Mouse (Mus musculus): ENCODE measurements around the gene Wdr25.
A peak's percentile ranks its signal among the peaks of the same experiment; 100 is the strongest.
"Not testable (repeated sequence)": the region's sequence is repeated elsewhere in the genome, so short reads cannot be mapped to it uniquely, and the experiment has no call there.

Gene Wdr25

DNA sequence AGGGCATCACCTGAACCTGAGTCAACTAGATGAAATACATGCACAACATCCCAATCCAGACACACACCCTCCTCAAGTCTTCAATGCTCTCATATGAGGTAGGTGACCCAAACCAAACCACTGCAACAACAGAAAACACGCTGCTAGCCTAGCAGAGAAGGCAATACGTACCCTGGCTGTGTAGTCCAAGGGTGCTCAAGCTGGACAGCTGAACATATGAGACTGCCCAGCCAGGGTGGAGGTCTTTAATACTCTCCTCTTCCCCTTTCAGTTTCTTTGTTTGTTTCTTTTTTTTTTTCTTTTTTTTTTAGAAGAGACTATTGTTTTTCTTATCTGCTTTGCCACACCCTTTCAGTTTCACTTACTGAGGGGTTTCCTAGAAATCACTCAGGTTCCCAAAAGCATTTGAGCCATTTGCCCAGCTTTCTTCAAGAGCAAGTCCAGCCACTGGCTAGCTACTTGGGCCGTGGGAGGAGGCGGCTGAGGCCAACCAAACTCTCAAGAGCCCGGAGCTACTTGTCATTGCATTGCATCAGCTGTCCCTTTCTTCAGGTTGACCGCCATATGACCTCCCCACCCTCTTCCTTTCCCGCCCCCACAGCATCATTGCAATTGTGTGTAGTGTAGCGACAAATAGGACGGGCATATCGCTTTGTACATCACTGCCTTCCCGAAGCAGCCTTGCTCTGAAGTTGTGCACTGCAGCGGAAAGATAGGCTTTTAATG lies at the start of gene Wdr25:
Gene Wdr25, plus strand, starts transcription at position 643 of the 726 bp plus-strand sequence.
- no peak for DNase-seq (ENCODE audit: low read depth, low spot score)

DNA sequence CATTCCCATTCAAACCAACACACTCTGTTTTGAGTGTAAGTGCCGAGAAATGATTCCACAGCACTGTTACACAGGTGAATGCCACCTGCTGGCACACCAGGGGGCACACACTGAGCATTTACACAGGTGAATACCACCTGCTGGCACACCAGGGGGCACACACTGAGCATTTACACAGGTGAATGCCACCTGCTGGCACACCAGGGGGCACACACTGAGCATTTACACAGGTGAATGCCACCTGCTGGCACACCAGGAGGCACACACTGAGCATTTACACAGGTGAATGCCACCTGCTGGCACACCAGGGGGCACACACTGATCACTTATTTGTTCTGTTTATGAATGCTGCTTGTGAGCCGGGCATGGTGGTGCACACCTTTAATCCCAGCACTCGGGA lies 45.4 kb upstream of the Wdr25 start:
- not testable (repeated sequence) for DNase-seq (ENCODE audit: low read depth, low spot score)

DNA sequence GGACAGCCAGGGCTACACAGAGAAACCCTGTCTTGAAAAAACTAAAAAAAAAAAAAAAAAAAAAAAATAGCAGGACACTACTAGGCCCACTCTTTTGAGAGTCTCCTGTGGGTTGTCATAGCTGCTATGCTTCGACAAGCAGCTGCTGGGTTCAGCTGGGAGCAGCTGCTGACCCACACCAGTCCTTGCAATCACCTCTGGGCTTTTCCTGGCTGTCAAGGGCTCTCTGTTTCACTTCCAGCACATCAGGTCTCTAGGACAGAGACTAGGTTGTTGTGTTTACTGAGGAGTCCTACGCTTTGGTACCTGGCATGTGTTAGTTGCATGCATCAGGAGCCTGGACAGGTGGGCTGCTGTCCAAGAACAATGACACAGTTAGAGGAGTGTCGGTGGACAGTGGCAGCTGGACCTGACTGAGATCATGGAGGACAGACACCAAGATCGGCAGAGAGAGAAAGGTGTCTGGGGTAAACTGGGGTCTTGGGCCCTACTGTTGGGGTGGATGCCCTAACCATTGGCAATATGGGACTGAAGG lies 43.9 kb upstream of the Wdr25 start:
- DNase-seq (ENCODE audit: low read depth, low spot score): no peak

DNA sequence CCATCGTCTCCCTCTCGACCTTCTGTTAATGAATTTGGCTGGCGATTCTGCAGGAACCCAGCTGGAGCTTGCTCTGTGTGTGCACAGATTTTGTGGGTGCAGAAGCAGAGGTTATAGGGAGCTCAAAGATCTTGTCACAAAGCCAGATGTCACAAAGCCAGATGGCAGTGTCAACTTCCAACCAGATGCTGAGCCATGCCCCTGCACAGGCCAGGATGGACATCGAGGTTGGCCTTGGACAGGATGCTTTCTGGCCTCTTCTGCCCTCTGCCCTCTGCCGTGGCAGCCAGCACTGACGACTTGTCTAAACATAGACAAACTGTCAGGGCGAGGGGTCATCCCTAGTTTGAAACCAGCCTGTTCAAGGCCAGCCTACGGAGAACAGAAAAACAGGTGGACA lies 43.3 kb upstream of the Wdr25 start:
- no peak for DNase-seq (ENCODE audit: low read depth, low spot score)

DNA sequence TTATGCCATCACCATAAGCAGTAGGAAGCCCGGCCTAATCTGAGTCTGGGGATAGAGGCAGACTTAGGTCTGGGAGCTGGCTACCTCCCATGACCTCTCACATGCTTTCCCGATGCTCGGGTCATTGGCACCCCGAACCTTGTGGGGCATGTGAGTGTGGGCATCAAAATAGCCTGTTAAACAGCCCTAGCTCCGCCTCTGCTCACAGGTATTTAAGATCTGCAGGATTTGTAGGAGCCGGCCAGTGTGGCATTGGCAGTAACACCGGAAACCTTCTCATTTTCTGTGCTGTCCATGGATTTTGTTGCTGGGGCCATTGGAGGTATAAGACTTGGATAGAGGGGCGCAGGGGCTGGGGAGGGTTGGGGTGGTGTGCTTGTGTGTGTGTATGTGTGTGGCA lies 42.5 kb upstream of the Wdr25 start:
- DNase-seq (ENCODE audit: low read depth, low spot score): no peak

DNA sequence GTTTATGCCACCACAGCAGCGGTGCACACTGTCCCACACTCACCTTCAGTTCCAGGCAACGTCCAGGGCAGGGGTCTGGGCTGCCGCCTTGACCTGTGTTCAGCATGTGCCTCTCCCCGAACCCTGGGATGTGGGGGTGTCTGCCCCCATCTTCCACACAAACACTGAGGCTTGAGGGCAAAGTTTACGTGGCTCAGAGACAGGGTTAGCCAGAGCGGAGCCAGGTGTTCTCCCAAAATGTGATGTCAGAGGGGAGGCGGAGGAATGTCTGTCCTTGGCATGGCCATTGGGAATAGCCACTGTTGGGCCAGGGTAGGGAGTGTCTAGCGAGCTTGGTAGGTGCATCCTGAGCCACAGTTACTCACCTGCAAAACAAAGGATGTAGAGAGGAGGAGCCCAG lies 40.6 kb upstream of the Wdr25 start:
- no peak for DNase-seq (ENCODE audit: low read depth, low spot score)

DNA sequence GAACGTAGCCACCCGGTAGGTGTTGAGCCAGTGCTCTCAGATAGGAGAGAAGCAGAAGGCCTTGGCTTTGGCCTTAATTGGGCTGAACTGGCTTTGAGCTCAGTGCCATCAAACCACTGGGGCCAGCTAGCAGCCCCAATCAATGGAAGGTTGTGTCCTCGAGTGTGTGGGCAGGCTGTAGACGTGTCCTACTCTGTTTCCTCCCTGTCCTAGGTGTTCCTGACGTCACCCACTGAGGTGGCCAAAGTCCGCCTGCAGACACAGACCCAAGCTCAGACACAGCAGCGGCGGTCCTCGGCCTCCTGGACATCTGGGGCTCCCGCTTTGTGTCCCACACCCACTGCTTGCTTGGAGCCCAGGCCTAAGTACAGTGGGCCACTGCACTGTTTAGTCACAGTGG lies 38.4 kb upstream of the Wdr25 start:
- no peak for DNase-seq (ENCODE audit: low read depth, low spot score)

DNA sequence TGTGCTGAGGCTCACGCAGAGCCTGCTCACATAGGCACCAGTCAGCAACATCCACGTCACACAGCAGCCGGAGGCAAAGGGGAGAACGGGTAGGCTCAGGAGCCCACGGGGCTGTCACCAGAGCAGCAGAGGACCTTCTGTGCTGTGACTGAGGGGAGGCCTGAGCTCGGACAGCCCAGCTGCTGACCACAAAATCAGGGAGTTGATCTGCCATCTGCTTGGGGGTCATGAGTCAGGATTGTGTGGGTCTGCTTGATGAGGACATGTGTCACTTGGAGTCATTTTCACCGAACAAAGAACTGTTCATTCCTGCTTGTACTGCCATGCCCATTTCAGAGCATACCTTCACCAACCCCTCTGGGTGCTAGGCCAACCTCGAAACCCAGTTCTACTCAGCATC lies 37.2 kb upstream of the Wdr25 start:
- DNase-seq (ENCODE audit: low read depth, low spot score): no peak

DNA sequence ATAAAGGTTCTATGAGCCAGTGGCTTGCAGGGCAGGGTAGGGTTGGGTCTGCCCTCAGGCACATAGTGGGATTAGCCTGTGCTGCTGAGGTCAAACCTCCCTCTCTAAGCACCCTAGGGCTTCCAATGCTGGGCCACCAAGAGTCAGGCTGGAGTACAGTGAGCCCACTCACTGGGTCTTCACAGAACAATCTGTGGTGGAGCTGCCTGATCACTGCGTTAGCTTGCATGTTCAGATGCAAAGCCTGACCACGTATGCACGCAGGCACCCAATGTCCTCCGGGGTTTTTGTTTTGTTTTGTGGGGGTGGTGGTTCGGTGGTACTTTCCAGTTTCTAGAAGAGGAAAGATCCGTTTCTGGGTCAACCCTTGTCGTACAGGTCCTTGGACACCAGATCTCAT lies 36.3 kb upstream of the Wdr25 start:
- DNase-seq (ENCODE audit: low read depth, low spot score): no peak

DNA sequence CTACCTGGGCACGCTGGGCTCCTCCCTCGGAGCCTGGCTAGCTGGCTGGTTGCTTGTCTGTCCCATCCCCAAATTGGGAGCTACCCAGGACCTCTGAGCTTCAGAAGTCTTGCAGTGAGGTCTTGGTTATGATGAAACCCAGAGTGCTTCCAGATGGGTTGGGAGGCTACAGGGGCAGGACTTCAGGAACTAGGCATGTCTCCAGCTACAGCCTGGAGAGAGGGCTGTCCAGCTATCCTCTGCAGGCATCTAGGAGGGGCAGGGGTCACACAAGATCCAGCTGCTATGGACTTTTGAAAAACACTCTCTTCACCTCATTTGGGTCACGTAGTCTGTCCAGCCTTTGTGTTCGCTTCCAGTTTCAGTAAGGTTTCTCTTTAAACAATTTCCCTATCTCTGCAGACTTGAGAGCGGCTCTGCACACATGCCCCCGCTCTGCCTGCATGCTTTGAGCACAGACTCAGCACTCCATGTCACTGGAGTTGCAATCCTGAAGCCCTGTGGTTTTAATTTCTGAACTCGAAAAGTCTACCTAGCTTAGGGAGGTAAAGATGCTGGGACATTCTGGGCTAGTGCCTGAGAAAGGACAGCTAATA lies 35.7 kb upstream of the Wdr25 start:
- no peak for DNase-seq (ENCODE audit: low read depth, low spot score)

DNA sequence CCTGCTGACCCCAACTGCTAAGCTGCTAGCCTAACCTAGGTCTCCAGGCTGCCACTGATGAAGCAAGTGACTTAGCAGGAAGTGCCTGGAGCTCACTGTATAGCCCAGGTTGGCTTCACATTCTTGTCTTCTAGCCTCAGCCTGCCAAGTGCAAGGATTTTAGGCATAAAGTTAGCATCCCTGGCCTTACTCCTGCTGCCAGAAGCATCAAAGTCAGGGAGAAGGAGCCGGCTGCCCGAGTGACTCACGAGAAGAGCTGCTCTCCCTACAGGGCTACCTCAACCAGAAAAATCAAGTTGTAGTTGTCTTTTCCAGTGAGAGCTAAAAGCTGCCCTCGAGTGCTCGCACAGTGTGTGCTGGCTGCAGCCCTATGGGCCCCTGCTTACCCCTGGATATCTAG lies 34.9 kb upstream of the Wdr25 start:
- no peak for DNase-seq (ENCODE audit: low read depth, low spot score)

DNA sequence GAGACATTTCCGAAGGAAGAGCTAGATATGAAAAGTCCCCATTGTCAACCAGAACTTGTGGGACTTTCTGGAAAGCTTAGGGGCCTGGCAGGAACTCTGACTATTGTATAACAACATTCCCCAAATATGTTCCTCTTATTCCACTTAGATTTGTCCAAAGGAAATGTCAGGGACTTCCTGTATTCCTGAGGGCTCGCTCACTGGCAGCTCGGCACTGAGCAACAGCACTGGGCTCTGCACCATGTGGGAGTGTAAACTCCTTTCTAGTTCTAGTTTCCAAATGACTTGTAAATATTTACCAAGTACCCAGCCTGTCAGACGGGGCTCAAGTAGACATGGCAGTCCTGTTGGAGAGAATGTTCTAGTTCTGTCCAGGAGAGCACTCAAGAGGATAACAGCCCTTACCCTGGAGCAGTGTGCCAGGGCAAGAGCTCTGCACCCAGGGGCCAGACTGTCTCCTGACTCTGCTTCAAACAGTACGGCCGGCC lies 28.4 kb upstream of the Wdr25 start:
- DNase-seq (ENCODE audit: low read depth, low spot score): no peak

DNA sequence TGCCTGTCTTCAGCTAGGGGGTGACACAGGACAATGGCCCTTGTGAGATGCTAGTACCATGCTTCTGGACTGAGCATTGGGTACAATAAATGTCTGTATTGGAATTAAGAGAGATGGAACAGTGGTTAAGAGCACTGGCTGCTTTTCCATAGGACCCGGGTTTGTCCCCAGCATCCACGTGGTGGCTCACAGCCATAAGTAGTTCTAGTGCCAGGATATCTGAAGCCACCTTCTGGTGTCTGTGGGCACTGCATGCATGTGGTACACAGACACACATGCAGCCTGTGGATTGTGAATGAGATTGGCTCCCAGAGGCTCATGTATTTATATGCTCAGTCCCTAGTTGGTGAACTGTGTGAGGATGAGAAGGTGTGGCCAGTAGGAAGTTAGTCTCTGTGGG lies 23.9 kb upstream of the Wdr25 start:
- DNase-seq (ENCODE audit: low read depth, low spot score): no peak

DNA sequence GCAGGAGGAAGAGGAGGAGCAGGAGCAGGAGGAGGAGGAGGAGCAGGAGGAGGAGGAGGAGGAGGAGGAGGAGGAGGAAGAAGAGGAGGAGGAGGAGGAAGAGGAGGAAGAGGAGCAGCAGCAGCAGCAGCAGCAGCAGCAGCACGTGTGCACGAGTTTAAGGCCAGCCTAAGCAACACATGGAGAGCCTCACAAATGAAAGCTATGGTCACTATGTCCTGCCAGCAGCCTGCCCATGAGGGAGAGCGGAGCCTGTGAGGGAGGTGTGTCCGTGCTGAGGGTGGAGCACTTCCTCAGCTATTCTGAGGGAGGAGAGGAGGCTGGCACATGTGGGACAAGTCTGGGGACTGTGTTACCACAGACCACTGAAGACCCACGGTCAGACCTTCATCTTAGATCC lies 20.3 kb upstream of the Wdr25 start:
- DNase-seq (ENCODE audit: low read depth, low spot score): no peak

DNA sequence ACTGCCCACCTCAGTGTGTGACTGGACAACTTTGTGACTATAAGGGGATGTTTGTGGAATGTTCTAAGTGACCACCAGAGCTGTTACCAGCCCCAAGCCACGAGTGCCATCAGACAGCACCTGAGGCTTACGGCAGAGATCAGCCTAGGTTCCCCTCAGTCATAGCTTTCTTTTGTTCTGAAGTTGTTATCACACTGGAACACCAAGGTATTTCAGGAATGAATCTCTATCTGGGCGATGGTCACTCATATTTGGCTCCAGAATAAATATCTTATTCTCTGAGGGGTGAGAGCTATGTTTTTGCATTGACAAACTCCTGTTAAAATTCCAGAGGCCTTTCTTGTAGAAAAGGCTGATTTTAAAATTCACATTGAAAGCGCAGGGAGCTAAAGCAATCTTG lies 14.3 kb upstream of the Wdr25 start:
- DNase-seq (ENCODE audit: low read depth, low spot score): no peak

DNA sequence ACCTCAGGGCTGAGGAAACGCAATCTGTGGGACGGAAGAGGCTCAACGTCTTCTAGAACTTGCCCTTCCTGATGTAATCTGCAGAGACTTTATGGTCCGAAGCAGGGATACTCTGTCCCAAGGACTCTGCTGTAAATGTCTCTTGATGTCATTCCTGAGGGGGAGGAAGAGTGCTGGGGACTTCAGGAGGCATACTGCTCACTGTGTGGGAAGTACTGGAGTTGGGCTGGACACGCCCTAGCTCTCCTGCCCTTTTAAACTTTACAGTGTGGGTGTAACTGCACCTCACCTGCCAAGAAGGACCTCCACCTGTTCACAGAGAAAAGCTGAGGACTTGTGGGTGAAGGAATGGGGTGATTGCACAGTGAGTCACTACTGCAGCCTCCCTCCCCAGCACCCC lies 12.8 kb upstream of the Wdr25 start:
- no peak for DNase-seq (ENCODE audit: low read depth, low spot score)

DNA sequence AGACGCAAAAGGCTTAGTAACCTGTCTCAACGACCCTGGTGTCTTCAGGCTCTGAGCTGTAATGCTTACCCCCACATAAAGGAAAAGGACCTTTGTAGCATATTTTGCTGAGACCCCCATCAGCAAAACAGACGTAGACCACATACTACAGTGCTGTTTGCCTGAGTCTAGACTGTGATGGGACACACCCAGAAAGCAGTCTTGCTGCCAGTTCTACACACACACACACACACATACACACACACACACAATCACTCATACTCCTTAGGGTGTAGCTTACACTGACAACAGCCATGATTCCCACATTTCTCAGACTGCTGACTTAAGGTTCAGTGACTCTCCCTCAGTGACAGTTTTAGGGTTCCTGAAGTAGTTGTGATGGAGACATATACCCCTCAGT lies 12.2 kb upstream of the Wdr25 start:
- no peak for DNase-seq (ENCODE audit: low read depth, low spot score)

DNA sequence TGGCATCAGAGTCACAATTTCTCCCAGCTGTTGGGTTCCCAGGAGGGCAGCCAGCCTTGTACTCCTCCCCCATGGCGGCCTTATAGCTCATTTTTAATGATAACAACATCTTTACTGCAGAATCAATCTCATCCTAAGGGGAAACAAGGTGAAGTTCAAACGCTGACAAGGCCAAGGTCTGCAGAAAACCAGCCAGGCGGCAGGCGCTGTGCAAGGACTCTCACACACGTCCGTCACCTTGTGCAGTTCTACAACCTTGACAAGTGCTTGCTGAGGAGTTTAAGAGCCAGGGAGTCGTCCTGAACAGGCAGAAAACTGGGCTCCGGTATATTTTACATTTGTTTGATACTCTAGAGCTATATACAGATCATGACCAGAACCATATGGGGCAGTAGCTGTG lies 10.7 kb upstream of the Wdr25 start:
- DNase-seq (ENCODE audit: low read depth, low spot score): no peak

DNA sequence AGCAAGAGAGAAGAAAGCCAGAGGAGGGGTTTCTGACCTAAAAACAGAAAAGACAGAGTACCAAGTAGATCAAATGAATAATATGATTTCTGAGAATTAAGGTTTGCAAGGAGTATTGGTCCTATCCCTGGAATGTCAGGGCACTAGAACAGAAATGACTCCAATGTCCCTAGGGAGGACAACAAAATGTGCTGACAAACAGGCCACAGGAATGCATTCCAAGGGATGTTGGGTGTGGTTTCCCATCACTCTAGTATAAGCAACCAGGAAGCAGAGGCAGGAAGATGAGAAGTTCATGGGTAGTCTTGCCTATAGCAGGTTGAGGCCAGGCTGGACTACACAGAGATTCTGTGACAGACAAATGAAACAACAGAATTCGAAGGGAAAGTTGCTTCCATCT lies 7.5 kb upstream of the Wdr25 start:
- DNase-seq (ENCODE audit: low read depth, low spot score): no peak

DNA sequence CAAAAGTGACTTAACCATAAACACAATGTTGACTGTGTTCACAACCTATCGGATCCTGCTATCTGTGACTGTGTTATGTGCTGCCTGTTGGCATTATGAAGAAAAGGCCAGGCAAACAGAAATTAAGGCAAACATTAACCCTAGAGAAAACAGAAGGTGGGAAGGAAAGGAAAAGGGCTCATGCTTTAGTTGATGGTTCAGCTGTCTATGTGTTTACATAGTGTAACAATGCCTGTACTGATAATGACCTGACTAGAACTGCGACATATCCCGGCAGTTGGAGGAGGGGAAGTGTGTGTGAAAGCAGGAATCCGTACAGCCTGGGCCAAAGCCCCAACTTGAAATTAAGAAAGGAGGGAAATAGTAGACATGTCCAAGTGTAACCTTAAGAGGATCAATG lies 6.4 kb upstream of the Wdr25 start:
- no peak for DNase-seq (ENCODE audit: low read depth, low spot score)

DNA sequence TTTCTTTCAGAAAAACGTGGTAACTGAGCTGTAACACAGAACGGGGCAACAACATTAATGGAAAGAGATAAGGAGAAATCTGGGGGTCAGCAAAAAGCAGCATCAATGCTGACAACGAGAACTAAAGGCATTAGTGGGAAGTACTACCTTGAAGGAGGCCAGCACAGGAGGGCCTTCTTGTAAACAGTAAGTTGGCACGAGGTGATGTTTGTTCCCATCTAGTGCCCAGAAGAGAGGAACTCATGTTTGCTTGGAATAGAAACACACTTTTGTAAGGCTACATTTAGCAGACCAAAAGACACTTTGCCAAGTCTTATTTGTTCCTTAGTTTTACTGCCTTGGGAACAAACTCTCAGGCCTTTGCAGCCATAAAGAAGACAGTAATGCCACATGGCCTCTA lies 4.8 kb upstream of the Wdr25 start:
- DNase-seq (ENCODE audit: low read depth, low spot score): no peak

DNA sequence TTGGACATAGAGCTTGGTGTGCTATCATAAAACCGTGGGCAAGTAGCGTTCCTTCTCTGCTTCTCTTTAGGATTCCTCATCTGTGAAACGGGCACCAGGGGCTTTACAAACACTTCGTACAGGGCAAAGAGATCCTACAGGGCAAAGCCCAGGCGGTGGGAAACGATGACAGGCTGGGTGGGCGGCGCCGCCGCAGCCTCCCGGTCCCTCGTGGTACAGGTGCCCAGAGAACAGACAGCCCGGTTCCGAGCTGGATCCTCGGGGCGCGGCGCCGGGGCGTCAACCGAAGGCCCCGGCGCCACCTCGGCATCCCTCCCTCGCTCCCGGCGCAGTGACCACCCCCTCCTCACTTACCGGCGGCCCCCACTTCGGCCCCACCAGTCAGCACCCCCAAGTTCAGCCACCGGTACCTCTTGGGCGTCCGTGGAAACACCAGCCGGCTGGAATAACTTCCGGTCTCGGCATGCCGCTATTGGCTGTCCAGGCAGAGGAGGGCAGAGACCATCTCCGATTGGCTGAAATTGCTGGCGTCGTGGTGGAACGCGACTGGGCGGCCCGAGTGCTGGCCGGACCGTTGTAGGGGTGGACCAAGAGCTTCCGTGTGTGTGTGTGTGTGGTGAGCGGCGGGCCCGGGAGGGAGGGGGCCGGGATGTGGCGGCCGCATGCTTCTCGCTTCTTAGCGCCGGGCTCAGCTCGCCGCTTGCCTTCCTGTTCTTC lies 442 bp downstream of the Wdr25 start, which contains the start of gene Wars:
Gene Wars, minus strand, starts transcription at position 460 of the 717 bp plus-strand sequence.
- DNase-seq (ENCODE audit: low read depth, low spot score): peak; percentile 95

DNA sequence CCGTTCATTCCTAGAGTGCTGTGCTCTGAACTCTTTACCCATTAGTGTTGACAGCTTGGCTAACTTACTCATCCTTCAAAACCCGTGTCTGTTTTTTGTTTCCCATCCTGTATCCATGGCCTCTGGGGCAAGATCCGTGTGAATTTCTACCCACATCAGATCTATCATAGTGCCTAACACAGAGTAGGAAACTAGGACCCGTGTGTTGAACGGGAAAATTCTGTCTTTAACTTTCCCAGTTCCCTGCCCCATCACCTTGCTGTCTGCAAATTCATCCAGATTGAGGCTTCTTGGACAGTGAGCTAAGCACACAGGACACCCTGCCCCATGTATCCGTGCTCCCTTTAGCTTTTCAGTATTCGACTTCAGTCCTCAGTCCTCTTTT lies 993 bp downstream of the Wdr25 start:
- no peak for DNase-seq (ENCODE audit: low read depth, low spot score)
